Mouse (Mus musculus): ENCODE data around the gene Unc50. TPM values are rescaled to one million over a fixed set of nuclear protein-coding genes. Genes with fewer than 3 reads are reported as not detected.

Unc50 gene
- total and polyA plus RNA-seq, 2 experiments from 2014 or later = 78.3 to 125 TPM

DNA sequence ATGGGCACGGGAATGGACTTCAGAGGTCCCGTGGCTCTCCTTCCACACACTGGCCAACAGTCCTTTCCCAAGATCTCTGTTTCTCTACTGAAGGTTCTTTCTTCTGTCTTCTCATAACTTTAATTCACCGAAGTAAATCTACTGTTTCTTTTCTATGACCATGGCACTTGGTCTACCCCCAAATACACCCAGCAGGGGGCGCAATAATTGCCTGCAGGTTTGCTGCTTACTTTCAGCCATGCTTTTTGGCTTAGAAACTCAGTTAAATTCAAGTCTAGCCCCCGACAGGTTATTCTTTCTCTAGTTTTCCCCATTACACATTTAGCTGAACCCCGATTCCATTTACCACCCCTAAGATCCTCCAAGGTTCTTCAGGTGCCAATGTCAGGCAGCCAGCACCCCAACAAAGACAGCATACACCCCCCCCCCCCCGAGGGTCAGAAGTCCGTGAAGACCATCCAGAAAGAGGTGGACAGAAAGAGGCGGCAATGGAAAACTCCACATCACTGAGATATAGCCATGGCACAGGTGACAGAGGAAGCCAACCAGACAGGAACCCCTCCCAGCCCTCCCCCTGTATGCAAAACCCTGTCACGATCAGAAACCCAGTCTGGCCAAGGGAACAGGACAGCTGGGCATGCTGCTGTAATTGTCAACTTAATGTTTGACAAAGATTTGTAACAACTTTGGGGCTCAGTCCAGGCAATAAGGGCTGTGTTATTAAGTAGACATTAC, 18.6 kb downstream of the Unc50 start:
- H3K27me3 ChIP-seq (ENCODE audit: insufficient read depth, low read length) = no peaks in the 10 kb centered on the region
- H3K9me3 ChIP-seq (ENCODE audit: low read length) = no peaks in the 10 kb centered on the region
- ATAC-seq (no peak), DNase-seq (peak; percentile 52)
- peak; percentile 64 for TF ChIP-seq CTCF (IDR thresholded peaks at IDR 0.05; ENCODE audit: low read depth)
- no peak overlapping the region for H3K9ac ChIP-seq
- 79% methylated on average over 10 of the region's 10 CpGs for whole genome bisulfite sequencing
- H3K27ac ChIP-seq (ENCODE audit: low read depth, low read length) = no peak overlapping the region
- H3K4me2 ChIP-seq (ENCODE audit: low read depth) = no peak overlapping the region
- H3K4me3 ChIP-seq (ENCODE audit: low read depth, low read length) = no peak overlapping the region
- no peaks in the 10 kb centered on the region for H3K4me1 ChIP-seq (ENCODE audit: insufficient read depth)
- H3K36me3 ChIP-seq (ENCODE audit: insufficient read depth) = peaks cover 22% of the 10 kb centered on the region

DNA sequence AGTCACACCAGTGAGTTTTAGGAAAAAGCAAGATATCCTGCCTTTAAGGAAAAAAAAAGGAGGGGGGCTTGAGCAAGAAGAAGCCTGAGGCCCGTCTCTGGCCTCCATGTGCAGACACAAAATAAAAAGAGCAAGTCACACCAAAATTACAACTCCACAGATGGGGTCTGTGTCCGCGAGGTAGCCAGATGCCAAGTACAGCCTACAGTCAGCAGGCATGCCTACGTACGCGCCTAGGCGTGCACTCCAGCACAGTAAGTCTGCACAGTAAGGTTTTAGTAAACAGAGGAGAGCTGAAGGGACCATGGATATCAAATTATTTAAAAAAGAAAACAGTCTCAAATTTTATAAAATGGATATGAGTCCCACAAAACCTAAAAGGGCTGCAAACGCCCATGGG, 21.3 kb downstream of the Unc50 start:
- TF ChIP-seq CTCF (IDR thresholded peaks at IDR 0.05; ENCODE audit: low read depth) = no peak
- H3K9ac ChIP-seq = no peak overlapping the region
- peaks cover 20% of the 10 kb centered on the region for H3K36me3 ChIP-seq (ENCODE audit: insufficient read depth)
- no peak for DNase-seq
- H3K27me3 ChIP-seq (ENCODE audit: insufficient read depth, low read length) = no peaks in the 10 kb centered on the region
- H3K9me3 ChIP-seq (ENCODE audit: low read length) = no peaks in the 10 kb centered on the region
- WGBS = 92% methylated on average over 8 of the region's 8 CpGs
- no peak for ATAC-seq
- H3K27ac ChIP-seq (ENCODE audit: low read depth, low read length) = no peak overlapping the region
- H3K4me2 ChIP-seq (ENCODE audit: low read depth) = no peak overlapping the region
- H3K4me3 ChIP-seq (ENCODE audit: low read depth, low read length) = no peak overlapping the region
- no peaks in the 10 kb centered on the region for H3K4me1 ChIP-seq (ENCODE audit: insufficient read depth)

DNA sequence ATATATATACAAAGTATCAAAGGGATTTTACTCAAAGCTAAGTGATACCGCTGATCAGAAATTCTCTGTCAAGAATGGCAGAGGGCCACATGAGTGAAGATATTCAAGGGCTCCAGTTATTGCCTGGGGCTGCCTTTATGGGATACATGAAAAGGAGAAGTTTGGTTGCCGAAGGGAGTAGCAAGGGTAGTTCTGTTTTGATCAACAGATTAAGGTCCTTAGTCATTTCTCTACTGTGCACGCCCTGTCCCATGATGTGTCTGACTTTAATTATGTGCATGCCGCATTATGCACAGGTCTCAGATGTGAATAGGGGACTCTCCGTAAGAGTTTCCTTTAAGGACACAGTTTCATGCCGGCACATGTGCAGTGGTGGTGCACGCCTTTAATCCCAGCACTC, 27.6 kb downstream of the Unc50 start:
- WGBS = 91% methylated on average over 7 of the region's 7 CpGs
- no peak for DNase-seq
- no peak for TF ChIP-seq CTCF (IDR thresholded peaks at IDR 0.05; ENCODE audit: low read depth)
- Histone ChIP-seq H3K27ac (ENCODE audit: low read depth, low read length) (no peak overlapping the region), H3K4me3 (ENCODE audit: low read depth, low read length) (no peak overlapping the region), H3K9me3 (ENCODE audit: low read length) (no peaks in the 10 kb centered on the region), H3K27me3 (ENCODE audit: insufficient read depth, low read length) (no peaks in the 10 kb centered on the region), H3K36me3 (ENCODE audit: insufficient read depth) (no peaks in the 10 kb centered on the region), H3K9ac (no peak overlapping the region), H3K4me1 (ENCODE audit: insufficient read depth) (no peaks in the 10 kb centered on the region), H3K4me2 (ENCODE audit: low read depth) (no peak overlapping the region)
- ATAC-seq = no peak

DNA sequence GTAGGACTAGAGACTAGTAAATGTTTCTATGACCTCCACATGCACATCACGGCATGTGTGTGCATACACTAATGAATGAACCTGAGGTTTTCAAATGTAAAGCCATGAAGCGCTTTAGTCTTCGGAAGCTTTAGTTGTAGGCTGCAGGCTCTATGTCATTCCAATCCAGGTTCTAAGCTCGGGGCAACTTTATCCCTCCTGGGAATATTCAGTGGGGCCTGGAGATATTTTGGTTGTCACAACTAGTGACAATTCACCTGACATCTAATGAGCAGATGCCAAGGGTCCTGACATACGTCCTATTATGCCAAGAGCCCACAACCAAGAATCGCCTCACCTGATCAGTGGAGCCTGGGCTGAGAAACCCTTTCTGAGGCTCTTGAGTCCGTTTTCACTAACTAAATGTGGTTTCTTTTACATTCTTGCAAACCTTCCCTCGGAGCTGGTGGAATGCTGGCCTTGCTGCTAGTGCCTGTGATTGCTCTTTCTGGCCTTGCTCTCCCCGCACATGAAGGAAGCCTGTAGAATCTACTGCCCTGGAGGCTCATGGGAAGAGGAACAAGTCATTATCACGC, 35.0 kb downstream of the Unc50 start:
- 85% methylated on average over 10 of the region's 10 CpGs for WGBS

DNA sequence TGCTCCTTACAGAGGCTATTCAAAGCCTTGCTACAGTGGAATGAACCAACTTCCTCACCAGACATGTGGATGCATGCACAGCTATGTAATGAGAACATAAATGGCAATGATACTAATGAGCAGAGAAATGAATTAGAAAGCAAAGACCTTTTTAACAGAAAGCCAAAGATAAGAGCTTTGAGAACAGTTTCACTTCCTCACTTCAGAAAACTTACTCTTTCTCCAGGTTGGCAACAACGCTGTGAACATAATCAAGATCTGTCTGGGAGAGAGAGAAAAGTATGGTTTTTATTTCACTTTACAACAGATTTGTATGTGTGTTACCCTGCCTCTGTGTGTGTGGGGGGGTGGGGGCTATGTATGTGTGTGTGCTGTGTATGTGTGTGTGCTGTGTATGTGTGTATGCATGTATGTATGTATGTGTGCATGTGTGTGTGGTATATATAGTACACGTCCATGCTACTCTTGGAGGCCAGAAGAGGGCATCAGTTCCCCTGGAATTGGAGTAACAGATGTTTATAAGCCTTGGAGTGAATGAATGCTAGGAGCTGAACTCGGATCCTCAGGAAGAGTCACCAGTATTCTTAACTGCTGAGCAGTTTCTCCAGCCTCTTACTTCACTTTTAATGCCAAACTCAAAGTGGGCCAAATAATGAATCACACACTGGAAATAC, 36.5 kb downstream of the Unc50 start:
- DNase-seq (no peak), ATAC-seq (no peak)
- Histone ChIP-seq H3K9ac (no peak overlapping the region), H3K4me2 (ENCODE audit: low read depth) (no peak overlapping the region), H3K36me3 (ENCODE audit: insufficient read depth) (no peaks in the 10 kb centered on the region), H3K27ac (ENCODE audit: low read depth, low read length) (no peak overlapping the region), H3K27me3 (ENCODE audit: insufficient read depth, low read length) (no peaks in the 10 kb centered on the region), H3K4me1 (ENCODE audit: insufficient read depth) (no peaks in the 10 kb centered on the region), H3K9me3 (ENCODE audit: low read length) (no peaks in the 10 kb centered on the region), H3K4me3 (ENCODE audit: low read depth, low read length) (no peak overlapping the region)
- WGBS = 87% methylated on average over 3 of the region's 3 CpGs
- peak; percentile 41; the same call in 1 of the 2 replicates for TF ChIP-seq CTCF (IDR thresholded peaks at IDR 0.05; ENCODE audit: low read depth)

More for the DNA sequence above, 35.0 kb downstream of the Unc50 start:
- no peak overlapping the region for H3K27ac ChIP-seq (ENCODE audit: low read depth, low read length)
- H3K9ac ChIP-seq = no peak overlapping the region
- TF ChIP-seq CTCF (IDR thresholded peaks at IDR 0.05; ENCODE audit: low read depth) = no peak
- no peaks in the 10 kb centered on the region for H3K27me3 ChIP-seq (ENCODE audit: insufficient read depth, low read length)
- no peak overlapping the region for H3K4me3 ChIP-seq (ENCODE audit: low read depth, low read length)
- no peaks in the 10 kb centered on the region for H3K9me3 ChIP-seq (ENCODE audit: low read length)
- ATAC-seq (no peak), DNase-seq (no peak)
- no peak overlapping the region for H3K4me2 ChIP-seq (ENCODE audit: low read depth)
- H3K4me1 ChIP-seq (ENCODE audit: insufficient read depth) = no peaks in the 10 kb centered on the region
- H3K36me3 ChIP-seq (ENCODE audit: insufficient read depth) = no peaks in the 10 kb centered on the region

DNA sequence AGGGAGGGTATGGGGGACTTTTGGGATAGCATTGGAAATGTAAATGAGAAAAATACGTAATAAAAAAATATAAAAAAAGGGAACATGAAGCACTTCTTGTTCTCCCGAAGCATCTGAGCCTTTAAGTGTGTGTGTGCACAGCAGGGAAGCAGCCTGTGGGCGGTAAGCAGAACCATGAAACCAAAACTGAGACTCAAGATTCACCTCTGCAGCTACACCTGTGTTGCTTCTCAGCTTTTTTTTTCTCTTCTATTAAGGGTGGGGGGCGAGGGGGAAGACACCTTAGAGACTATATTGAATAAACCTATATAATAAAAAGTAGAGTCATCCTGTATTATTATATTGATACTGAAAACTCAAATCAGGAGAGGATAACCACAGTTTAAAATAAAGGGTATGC, 37.9 kb downstream of the Unc50 start:
- no peaks in the 10 kb centered on the region for H3K36me3 ChIP-seq (ENCODE audit: insufficient read depth)
- no peak for TF ChIP-seq CTCF (IDR thresholded peaks at IDR 0.05; ENCODE audit: low read depth)
- no peaks in the 10 kb centered on the region for H3K4me1 ChIP-seq (ENCODE audit: insufficient read depth)
- H3K4me2 ChIP-seq (ENCODE audit: low read depth) = no peak overlapping the region
- DNase-seq (no peak), ATAC-seq (no peak)
- no peak overlapping the region for H3K4me3 ChIP-seq (ENCODE audit: low read depth, low read length)
- H3K27ac ChIP-seq (ENCODE audit: low read depth, low read length) = no peak overlapping the region
- WGBS = 81% methylated on average over 4 of the region's 4 CpGs
- no peaks in the 10 kb centered on the region for H3K27me3 ChIP-seq (ENCODE audit: insufficient read depth, low read length)
- no peak overlapping the region for H3K9ac ChIP-seq
- H3K9me3 ChIP-seq (ENCODE audit: low read length) = no peaks in the 10 kb centered on the region

DNA sequence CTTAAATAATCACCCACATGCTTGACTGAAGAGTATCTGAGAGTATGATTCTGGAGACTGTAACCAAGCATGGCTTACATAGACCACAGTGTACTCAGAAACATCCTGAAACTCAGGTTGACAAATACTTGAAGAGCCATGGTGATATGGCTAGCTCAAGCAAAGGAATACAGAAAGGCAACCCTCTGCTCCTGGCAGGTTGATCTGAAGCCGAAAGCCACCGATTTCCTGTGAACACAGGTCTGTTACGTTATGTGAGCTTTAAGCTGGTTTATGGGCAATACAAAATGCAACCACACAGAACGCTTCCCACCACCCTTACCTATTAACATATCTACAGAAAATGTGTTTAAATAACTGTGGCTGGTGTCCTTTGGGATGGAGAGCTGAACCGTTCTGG, 39.1 kb downstream of the Unc50 start:
- Histone ChIP-seq H3K27me3 (ENCODE audit: insufficient read depth, low read length) (no peaks in the 10 kb centered on the region), H3K4me1 (ENCODE audit: insufficient read depth) (no peaks in the 10 kb centered on the region), H3K9me3 (ENCODE audit: low read length) (no peaks in the 10 kb centered on the region), H3K36me3 (ENCODE audit: insufficient read depth) (no peaks in the 10 kb centered on the region), H3K9ac (no peak overlapping the region), H3K4me3 (ENCODE audit: low read depth, low read length) (no peak overlapping the region), H3K4me2 (ENCODE audit: low read depth) (no peak overlapping the region), H3K27ac (ENCODE audit: low read depth, low read length) (no peak overlapping the region)
- no peak for DNase-seq
- 93% methylated on average over 5 of the region's 5 CpGs for whole genome bisulfite sequencing
- no peak for TF ChIP-seq CTCF (IDR thresholded peaks at IDR 0.05; ENCODE audit: low read depth)
- ATAC-seq = no peak

Data from forebrain, postnatal 0 days (tissue).